Mouse (Mus musculus) spleen, adult 18-20 months (tissue): ENCODE results near the gene Fcgr1.

Experiments
- DNase-seq, 2 experiments: peaks; one replicate each; pipeline ENCODE4 v3.0.0; 2022; ENCODE audit warnings: mixed read lengths in 2 of 2

Fcgr1 gene

DNA sequence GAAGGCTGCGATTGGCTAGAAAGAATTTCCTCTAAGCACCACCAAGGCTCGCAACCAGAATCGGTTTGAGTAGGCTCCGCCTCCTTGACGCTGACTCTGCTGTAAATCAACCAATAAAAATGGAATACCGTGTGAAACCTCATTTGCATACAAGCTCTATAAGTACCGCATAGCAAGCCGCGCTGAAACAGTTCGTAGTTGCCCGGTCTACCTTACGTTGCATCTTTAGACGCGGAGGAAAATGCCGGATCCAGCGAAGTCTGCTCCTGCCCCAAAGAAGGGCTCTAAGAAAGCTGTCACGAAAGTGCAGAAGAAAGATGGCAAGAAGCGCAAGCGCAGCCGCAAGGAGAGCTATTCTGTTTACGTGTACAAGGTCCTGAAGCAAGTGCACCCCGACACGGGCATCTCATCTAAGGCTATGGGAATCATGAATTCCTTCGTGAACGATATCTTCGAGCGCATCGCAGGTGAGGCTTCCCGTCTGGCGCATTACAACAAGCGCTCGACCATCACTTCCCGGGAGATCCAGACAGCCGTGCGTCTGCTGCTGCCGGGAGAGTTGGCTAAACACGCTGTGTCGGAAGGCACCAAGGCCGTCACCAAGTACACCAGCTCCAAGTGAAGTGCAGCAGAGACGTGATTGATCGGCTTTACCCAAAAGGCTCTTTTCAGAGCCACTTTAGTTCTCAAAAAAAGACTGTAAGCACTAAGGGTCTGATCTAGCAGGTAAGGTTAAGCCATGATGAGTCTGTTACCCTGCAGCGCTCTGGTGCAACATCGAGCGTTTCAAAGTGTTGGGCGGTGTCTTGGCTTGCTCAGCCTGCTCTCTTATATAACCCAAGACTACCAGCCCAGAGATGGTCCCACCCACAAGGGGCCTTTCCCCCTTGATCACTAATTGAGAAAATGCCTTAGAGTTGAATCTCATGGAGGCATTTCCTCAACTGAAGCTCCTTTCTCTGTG, 24.0 kb downstream of the Fcgr1 start, which contains the start of gene Hist2h2bb:
Gene Hist2h2bb, plus strand, starts transcription at position 242 of the 964 bp plus-strand sequence.
- DNase-seq, result peak; percentile 78 to 81

- DNase-seq, result peak; percentile 18 to 36
These were observed 24.9 kb downstream of the Fcgr1 start for GRCm38 (mm10) chr3:96268776-96269378.

DNA sequence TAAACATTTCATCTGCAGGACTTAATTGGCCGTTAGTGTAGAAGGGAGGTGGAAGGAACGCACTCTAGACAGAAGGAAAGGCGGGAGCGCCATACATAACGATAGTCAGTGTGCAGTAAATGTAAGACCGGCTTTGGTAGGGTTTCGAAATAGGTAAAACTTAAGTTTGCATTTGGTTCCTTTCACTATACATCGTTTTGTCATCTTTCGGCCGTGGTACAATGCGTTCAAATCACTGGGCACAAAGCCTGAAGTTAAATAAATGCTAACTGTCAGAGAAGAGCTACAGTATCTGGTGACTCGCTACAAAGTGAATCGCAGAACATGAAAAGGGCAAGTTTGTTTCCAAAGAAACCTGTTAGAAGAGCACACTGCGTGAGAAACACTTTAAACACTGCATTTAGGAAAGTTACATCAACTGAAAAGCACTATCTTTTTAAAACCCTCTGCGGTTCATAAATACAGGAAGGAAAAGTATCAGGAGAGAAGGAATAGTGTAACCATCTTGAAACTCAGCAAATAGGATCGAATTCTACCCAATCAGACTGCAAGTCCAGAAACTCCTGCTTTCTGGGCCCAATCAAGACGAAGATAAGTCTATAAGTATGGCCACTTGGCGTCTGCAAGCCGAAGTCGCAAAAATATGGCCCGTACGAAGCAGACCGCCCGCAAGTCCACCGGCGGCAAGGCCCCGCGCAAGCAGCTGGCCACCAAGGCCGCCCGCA, 25.6 kb downstream of the Fcgr1 start, which contains the start of gene Hist2h3b:
Gene Hist2h3b, plus strand, starts transcription at position 604 of the 725 bp plus-strand sequence.
- DNase-seq, result peak; percentile 66 to 71

- DNase-seq, result no peak
These were observed 26.2 kb downstream of the Fcgr1 start for GRCm38 (mm10) chr3:96267541-96267940.

GRCm38 (mm10) chr3:96266132-96266710, 27.5 kb downstream of the Fcgr1 start:
- DNase-seq, result no peak

DNA sequence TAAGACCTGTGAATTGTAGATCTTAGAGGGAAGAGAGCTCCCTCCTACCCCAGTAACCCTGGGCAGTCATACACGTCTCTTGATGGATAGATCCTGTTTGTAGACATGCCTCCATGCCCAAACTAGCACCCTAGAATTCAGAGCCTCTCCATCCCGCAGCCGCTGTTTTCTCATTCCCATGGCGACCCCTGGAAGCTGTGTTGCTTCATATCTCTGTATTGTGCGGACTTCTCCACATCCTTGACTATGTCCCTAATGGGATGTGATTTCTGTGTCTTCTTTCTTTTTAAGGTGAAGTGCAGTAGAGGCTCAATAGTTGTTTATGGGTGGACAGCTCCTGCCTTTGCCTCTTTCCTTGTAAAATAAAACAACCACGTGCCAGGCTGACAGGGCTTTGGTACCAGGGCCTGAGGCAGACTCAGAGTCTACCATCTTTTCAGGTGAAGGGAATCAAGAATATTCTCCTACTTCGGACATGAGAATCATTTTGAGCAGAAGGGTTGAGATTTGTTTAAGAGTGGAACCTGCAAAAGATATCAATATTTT, 29.3 kb downstream of the Fcgr1 start:
- DNase-seq, result no peak

DNA sequence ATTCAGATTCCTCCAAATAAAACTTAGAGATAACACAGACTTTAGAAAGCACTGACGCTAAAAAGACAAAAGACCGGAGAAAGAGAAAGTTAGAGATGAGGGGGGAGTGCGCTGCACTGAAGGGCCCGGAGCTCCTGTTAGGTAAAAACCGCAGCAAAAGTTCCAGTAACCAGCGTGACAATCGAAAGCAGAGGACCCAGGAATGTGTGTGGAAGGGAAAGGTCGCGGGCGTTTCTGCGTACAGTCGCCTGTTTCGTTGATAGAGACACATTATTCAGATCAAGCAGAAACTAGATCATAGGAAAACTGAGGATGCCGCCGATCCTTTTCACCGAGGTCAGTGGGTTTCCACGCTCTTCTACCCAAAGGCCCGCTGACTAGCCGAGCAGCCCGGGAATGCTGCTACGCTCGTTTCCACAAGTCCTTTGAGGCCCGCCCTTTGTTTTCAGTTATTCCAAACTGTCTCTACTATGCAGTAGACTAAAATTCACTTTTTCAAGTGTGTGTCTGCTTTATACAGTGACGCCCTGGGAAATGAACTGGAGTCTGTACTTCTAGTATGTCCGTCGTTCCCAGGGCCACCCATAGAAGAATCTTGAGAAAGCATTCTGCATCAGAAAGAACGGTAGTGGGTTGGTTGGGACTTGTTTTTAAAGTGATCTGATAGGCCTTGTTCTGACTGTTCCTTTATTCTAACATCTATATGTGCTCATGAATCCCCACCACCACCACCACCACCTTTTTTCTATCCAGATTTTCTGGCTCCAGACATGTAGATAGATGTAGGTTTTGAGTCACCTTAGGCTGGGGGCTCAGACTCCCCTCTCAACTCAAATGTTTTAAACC, 30.0 kb downstream of the Fcgr1 start:
- peak; percentile 40 to 52 for DNase-seq

DNA sequence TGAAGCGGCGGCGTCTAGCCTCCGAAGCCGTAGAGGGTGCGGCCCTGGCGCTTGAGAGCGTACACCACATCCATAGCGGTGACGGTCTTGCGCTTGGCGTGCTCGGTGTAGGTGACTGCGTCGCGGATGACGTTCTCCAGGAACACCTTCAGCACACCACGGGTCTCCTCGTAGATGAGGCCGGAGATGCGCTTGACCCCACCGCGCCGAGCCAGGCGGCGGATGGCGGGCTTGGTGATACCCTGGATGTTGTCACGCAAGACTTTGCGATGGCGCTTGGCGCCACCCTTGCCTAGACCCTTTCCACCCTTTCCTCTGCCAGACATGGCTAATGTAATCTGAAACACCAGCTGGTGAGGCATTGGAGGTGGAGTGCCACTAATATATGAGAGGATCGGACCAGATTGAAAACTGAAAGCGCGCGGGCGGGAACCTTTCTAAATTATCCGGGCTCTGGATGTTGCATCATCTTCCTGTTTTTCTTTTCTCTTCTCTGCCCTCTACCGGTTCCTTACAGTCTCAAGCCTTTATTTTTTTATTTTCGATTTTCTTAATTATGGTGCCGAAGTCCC, 30.7 kb downstream of the Fcgr1 start, which contains the start of gene Hist2h4:
Gene Hist2h4, minus strand, starts transcription at position 333 of the 572 bp plus-strand sequence.
- DNase-seq, result peak; percentile 87 to 91

GRCm38 (mm10) chr3:96262216-96262875, 31.4 kb downstream of the Fcgr1 start:
- DNase-seq, result peak; percentile 49 to 57

DNA sequence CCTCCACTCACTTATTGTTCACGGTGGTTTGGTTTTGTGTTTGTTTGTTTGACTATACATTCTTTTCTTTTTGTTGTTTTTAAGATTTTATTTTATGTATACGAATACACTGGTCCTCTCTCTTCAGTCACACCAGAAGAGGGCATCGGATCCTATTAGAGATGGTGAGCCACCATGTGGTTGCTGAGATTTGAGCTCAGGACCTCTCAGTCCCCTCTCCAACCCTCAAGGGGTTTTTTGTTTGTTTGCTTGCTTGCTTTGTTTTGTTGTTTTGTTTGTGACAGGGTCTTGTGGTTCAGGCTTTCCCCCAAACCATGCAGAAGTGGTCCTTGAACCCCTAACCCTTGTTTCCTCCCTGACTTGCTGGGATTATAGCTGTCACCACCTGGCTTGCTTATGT, 32.1 kb downstream of the Fcgr1 start:
- no peak for DNase-seq

- DNase-seq, result no peak
These were observed 33.5 kb downstream of the Fcgr1 start for GRCm38 (mm10) chr3:96260220-96260619.

- DNase-seq, result no peak
These were observed 36.6 kb downstream of the Fcgr1 start for GRCm38 (mm10) chr3:96257190-96257589.

DNA sequence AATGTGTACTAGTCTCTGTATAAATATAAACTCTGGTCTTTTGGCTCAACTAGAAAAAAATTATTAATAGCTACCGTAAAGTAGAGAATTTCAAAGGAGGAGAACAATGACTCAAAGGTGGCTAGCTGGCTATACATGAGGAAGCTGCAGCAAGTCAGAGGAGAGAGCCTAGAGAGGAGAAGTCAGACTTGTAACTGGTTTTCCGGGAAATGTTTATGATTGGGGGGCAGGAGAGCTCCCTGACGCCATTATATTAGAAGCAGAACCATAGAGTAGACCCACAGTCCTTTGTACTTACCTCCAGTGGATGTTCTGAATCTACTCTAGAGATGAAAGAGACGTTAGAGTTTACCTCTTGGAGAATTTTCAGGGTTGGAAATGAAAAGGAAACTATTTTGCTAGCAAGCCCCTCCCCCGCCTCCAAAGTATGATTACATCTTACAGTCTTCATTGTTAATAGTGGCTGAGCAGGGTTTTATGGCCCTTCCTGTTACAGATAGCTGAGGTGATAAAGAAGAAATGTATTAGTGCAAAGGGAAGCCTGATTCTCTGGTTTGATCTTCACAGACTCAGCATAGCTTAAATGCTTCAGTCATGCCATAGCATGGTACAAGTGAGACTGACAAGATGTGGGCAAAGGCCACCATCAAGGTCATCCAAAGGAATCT, 37.7 kb downstream of the Fcgr1 start:
- no peak for DNase-seq

- DNase-seq, result no peak
These were observed 39.0 kb downstream of the Fcgr1 start for GRCm38 (mm10) chr3:96254683-96255355.

DNA sequence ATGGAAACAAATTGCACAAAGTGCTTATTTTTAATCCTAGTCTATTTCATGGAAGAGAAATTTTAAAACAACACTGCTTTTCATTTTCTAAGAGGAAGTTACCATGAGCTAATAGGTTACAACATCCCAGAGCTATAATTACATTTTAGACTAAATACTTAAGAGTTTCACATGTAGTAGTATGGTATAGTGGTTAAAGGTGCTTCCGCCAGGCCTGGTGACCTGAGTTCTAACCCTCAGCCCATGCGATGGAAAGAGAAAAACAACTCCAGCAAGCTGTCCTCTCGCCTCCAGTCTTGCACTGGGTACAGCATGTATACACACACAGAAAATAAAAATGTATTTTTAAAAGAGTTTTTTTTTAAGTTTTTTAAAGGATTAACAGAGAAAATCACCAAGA, 42.0 kb downstream of the Fcgr1 start:
- no peak for DNase-seq

DNA sequence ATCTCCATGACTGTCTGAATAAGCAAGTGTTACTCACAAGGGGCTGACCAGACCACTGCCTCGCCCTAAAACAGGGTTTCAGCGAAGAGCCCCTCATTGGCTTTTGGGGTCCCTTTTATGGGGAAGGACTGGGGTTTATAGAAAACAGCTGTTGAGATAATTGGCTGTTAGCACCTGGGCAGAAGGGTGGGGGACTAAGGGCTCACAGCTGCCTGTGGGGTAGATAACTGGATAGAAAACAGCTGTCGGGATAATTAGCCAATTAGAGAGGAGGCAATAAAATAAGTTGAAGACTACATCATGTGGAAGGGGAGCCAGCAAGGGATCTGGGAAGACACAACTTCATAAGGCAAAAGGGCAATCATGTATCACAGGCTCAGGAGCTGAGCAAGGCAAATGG, 42.9 kb downstream of the Fcgr1 start:
- DNase-seq, result no peak

- no peak for DNase-seq
These were observed 44.8 kb downstream of the Fcgr1 start for GRCm38 (mm10) chr3:96249034-96249345.

GRCm38 (mm10) chr3:96248141-96249033, 45.4 kb downstream of the Fcgr1 start:
- DNase-seq, result no peak
